Mouse (Mus musculus) gastrocnemius, postnatal 14 days (tissue): ENCODE results near the gene Emp3. TPM values are rescaled to one million over a fixed set of nuclear protein-coding genes. Genes with fewer than 3 reads are reported as not detected.

Source experiments
- DNase-seq: peaks from one replicate; pipeline ENCODE4 v3.0.0; 2021; ENCODE audit warnings: mixed read lengths
- intact Hi-C: fragments of 180-260 bp; cut with DNase I; formaldehyde crosslinking; loops from one replicate; pipeline ENCODE4 v1.15.1; 2025; ENCODE audit warnings: low total_unique reads
- total RNA-seq, 2 experiments: library from RNA; stranded (reverse); gene quantifications; 2 replicates each; pipeline ENCODE4 v1.2.3; 2021

Gene Emp3
- total RNA-seq, 2 experiments from 2014 or later: 21.5 to 31.1 TPM

DNA sequence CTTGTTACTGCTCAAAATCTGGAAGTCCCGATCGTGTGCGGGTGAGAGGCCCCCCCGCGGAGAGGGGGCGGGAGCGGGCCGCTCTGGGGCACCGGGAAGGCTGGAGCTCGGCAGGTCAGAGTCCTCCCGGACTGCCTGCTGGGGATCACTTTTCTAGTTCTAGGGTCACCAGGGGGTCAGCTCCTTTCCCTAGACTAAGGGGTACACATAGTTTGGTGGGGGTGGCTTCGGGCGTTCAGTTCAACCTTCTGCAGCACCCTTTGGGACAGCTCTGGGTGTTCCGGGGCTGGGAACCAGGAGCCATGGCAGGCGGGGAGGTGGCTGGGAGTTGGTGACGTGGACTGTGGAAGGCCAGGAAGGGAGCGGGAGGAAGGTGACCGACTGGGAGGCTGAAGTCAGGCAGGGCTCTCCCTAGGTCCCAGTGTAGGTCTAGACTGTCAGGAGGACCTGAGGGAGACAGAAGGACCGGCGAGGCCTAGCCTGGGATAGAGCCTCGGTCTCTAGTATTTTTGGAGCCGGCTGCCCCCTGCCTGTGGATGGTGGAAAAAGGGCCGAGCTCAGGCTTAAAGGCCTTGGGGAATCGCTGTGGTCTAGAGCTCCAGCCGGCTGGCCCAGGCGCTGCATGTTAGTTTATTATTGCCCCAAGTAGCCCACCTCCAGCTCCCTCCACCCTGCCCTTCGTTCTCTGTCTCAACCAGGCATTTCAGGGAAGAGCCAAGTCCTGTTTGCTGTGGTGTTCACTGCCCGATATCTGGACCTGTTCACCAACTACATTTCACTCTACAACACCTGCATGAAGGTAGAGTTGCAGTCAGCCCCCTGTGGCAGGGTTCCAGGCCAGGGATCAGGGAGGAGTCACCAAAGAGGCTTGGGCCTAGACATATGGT, 47.9 kb downstream of the Emp3 start:
- DNase-seq: peak; percentile 62
- intact Hi-C loops: loop anchor here (5.0 kb wide), 1 partner anchor 59 kb away; no protein-coding TSS in a partner anchor

DNA sequence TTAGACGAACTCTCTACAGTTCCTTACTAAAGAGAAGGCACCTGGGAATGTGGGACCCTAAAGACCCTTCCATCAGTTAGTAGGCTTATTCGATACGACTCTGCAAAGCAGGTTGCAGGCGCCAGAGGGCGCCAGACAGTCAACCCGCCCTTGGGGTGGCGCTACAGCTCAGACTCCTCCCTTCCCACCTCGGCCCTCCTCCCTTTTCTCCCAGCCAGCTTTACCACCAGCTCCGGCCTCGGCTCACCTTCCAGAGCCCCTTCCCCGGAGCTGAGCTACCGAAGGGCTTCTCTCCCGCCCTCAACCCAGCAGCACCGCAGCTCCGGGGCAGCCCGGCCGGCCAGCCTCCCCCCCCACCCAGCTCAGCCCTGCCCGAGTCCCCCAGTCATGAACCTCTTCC, 48.6 kb downstream of the Emp3 start, which contains the start of gene Kdelr1:
Gene Kdelr1 (plus strand): TSS at position 149 of the 400 bp plus-strand sequence.
- intact Hi-C loops: loop anchor here (5.0 kb wide), 1 partner anchor 60 kb away; no protein-coding TSS in a partner anchor
- peak; percentile 88 for DNase-seq

DNA sequence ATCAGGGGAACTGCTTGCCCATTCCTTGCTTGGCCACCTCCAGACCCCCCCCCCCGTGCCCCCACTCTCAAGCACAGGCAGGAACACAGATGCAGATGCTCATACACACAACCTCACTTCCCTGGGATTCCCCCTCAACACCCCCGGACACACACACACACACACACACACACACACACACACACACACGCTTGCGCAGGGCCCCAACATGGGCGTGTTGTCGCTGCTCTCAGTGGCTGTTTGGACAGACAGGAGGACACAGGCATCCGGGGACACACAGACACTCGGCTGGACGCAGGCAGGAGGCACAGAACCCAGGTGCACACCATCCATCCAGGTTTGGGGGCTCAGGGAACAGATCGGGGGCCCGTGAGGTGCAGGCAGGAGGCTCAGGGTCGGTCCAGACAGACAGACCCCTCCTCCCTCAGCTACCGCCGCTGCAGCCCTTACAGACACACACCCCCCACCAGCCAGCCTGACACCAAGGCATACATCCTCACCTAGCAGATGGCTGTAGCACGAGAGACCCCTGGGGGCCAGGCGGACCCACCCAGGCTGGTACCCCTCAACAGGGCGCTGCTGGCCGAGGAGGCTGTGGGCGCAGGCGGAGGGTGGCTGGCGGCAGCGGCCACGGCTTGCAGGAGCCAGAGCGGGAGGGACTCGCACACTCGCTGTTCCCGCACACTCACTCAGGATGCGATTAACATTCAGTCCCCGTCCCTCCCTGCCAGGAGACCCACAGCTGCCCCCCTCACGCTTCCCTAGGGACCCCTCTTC, 50.7 kb downstream of the Emp3 start:
- intact Hi-C loops: loop anchor here (2.0 to 5.0 kb wide), 2 partner anchors 62 to 144 kb away; no protein-coding TSS in a partner anchor
- no peak for DNase-seq

DNA sequence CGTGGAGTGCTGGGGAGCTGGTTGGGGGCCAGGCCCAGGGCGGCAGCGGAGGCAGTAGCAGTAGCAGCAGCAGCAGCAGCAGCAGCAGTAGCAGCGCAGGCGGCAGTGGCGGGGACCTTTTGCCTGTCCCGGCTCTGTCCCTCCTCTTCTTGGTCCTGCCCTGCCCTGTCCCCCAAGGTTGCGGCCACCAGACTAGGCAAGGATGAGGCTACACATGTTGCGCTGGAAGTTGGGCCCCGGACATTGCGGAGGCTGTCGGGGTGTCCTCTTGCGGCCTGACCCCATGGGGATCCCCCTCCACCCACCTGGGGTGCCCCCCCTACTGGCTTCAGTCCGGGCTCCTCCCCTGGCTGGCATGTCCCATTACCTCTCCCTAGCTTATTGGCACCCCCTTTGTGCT, 51.4 kb downstream of the Emp3 start:
- no peak for DNase-seq
- intact Hi-C loops: loop anchor here (2.0 to 5.0 kb wide), 2 partner anchors 63 to 145 kb away; no protein-coding TSS in a partner anchor

DNA sequence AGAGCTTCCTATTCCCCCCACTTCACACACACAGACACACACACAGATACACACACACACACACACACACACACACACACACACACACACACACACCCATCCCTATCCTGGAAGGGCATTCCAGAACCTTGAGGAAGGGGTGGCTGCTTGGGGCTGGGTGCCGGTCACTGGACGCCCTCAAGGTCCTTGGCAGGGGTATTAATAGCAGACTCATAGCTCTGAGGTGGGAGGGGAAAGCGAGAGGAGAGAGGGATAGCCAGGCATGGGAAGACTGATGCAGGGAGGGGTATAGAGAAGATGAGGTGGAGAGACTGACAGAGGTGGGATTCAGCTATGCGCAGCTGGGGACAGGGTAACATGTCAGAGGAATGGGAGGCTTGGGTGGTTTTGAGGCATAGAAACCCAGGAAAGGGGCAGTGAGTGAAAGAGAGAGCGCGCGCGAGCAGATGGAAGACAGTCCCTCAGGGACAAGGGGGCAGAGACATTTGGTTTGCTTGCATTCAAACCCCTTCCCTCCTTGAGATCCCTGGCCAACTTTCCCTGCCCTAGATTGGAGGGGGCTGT, 52.0 kb downstream of the Emp3 start:
- no peak for DNase-seq

More for the DNA sequence above, 52.0 kb downstream of the Emp3 start:
- intact Hi-C loops: no loop called here

Other genes starting within 250 kb of the Emp3 start
- under 1 TPM; 0.51 to 0.62 TPM for gene Ntn5, start 237.4 kb downstream of the Emp3 start, total RNA-seq
- gene Sec1, start 227.0 kb downstream of the Emp3 start, total RNA-seq: under 1 TPM; 0.18 to 0.31 TPM
- 1 to 10 TPM; 4.5 to 4.6 TPM for gene Car11, start 221.6 kb downstream of the Emp3 start, total RNA-seq
- 10 to 100 TPM; 20.6 to 32.8 TPM for gene Dbp, start 216.3 kb downstream of the Emp3 start, total RNA-seq
- gene Rpl18, start 205.9 kb downstream of the Emp3 start, total RNA-seq: 100 to 1,000 TPM; 607 to 662 TPM
- 10 to 100 TPM; 12.0 to 13.2 TPM for gene Sphk2, start 203.4 kb downstream of the Emp3 start, total RNA-seq
- gene Fam83e, start 200.2 kb downstream of the Emp3 start, total RNA-seq: under 1 TPM; 0.16 TPM
- gene Spaca4, start 195.6 kb downstream of the Emp3 start, total RNA-seq: not detected
- under 1 TPM; 0.11 to 0.39 TPM for gene Lmtk3, start 137.7 kb downstream of the Emp3 start, total RNA-seq
- gene Sult2b1, start 136.7 kb downstream of the Emp3 start, total RNA-seq: not detected
- gene Cyth2, start 106.8 kb downstream of the Emp3 start, total RNA-seq: 10 to 100 TPM; 34.6 to 35.8 TPM
- gene Kcnj14, start 96.6 kb downstream of the Emp3 start, total RNA-seq: under 1 TPM; 0.16 to 0.18 TPM
- gene Grwd1, start 90.5 kb downstream of the Emp3 start, total RNA-seq: 10 to 100 TPM; 10.5 to 16.5 TPM
- 10 to 100 TPM; 64.2 to 68.5 TPM for gene Kdelr1, start 48.6 kb downstream of the Emp3 start, total RNA-seq
- gene Grin2d, start 43.0 kb downstream of the Emp3 start, total RNA-seq: under 1 TPM; 0.44 to 0.64 TPM
- under 1 TPM in 1 of 2 experiments, not detected in 1; 0.24 TPM for gene Syngr4, start 24.7 kb downstream of the Emp3 start, total RNA-seq
- 10 to 100 TPM; 49.2 to 61.0 TPM for gene Tmem143, start 24.5 kb downstream of the Emp3 start, total RNA-seq
- under 1 TPM; 0.39 to 0.78 TPM for gene Ccdc114, start 2.7 kb upstream of the Emp3 start, total RNA-seq
- gene Abcc6, start 108.9 kb upstream of the Emp3 start, total RNA-seq: under 1 TPM; 0.07 to 0.21 TPM
- 10 to 100 TPM; 40.3 to 42.2 TPM for gene Nomo1, start 112.3 kb upstream of the Emp3 start, total RNA-seq
- gene Kcnj11, start 179.4 kb upstream of the Emp3 start, total RNA-seq: 10 to 100 TPM; 70.7 to 71.9 TPM